In the genomic region with DNA sequence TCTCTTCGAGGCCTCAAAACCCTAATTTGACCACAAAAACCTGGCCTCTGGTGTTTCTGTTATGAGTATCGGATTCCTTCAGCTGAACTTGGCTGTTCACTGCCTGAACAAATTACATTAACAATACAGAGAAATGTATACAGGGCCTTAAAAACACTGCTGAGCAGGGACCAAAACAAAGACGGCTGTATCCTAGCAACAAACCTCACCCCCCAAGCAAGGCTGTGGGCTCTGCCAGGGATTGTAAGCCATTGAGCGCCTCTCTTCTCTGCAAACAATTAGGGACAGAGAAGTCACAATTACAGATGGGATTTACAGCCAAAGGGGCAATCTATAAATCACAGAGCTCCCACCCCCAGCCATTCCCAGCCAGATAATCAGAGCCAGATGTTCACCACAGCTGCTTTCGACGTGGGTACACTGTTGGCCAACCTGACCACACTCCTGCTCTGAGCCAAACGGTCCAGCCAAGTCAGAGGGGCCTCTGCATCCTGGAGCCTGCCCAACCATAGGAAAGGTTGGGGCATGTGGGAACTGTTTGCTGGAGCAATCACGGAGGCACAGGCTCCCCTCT, we compare ENCODE assay signal across 9 mouse cellular contexts.
DNase-seq lines count a peak whose midpoint lies in the region; ATAC-seq lines count a peak whose summit lies in the region.
"Had no signal": no experiment of that assay in that cellular context is flagged by ENCODE, and none has a peak within 500 bp of the region (broad histone marks: within the 10 kb centered on the region; RNA-seq: fewer than 3 reads in every experiment).

No protein-coding gene starts in this region.

- 21% methylated on average over 8 of the region's 8 CpGs for WGBS in lung, embryonic 16.5 days
- WGBS in forebrain, embryonic 14.5 days = 3% methylated on average over 8 of the region's 8 CpGs
- 6% methylated on average over 8 of the region's 8 CpGs for WGBS in neural tube, embryonic 15.5 days

- ATAC-seq in lung, embryonic 16.5 days (ENCODE audit: low read depth) = peak; percentile 73
- ATAC-seq in forebrain, embryonic 14.5 days = peak; percentile 93
- ATAC-seq in neural tube, embryonic 15.5 days (ENCODE audit: low FRiP score) = peak; percentile 90
- no peak for ATAC-seq in granulocyte monocyte progenitor cell, adult 5-6 weeks (replicated peaks; ENCODE audit: poor library complexity, severe bottlenecking)

- H3K27me3 ChIP-seq in lung, embryonic 16.5 days (ENCODE audit: control insufficient read depth, insufficient read depth, low read depth, low read length) = no peaks in the 10 kb centered on the region
- H3K27me3 ChIP-seq in forebrain, embryonic 14.5 days (replicated peaks; ENCODE audit: control insufficient read depth, insufficient read depth, low read length) = no peaks in the 10 kb centered on the region
- no peaks in the 10 kb centered on the region for H3K27me3 ChIP-seq in neural tube, embryonic 15.5 days (replicated peaks)

- intact Hi-C loops in left cerebral cortex, postnatal 14 days (cut with DNase I) = no loop called here

- no peak overlapping the region for H3K4me3 ChIP-seq in lung, embryonic 16.5 days (ENCODE audit: low read length)
- H3K4me3 ChIP-seq in forebrain, embryonic 14.5 days (ENCODE audit: low read depth, low read length) = no peak overlapping the region
- H3K4me3 ChIP-seq in neural tube, embryonic 15.5 days (replicated peaks) = no peak overlapping the region
- H3K4me3 ChIP-seq: left cerebral cortex, adult 2 months had no signal

- no peak overlapping the region for H3K4me2 ChIP-seq in lung, embryonic 16.5 days (ENCODE audit: low read depth, low read length)
- H3K4me2 ChIP-seq in forebrain, embryonic 14.5 days (ENCODE audit: low read length) = peak overlapping the region; percentile 10; the same call in 1 of the 2 replicates
- H3K4me2 ChIP-seq in neural tube, embryonic 15.5 days = no peak overlapping the region; the same call in 1 of the 2 replicates

- no peaks in the 10 kb centered on the region for H3K9me3 ChIP-seq in lung, embryonic 16.5 days (ENCODE audit: control insufficient read depth, low read length)
- H3K9me3 ChIP-seq in forebrain, embryonic 14.5 days (replicated peaks; ENCODE audit: control insufficient read depth, low read length) = no peaks in the 10 kb centered on the region
- no peaks in the 10 kb centered on the region for H3K9me3 ChIP-seq in neural tube, embryonic 15.5 days (replicated peaks)

- H3K9ac ChIP-seq in lung, embryonic 16.5 days (ENCODE audit: low read length) = no peak overlapping the region
- H3K9ac ChIP-seq in forebrain, embryonic 14.5 days (ENCODE audit: low read length) = no peak overlapping the region
- no peak overlapping the region for H3K9ac ChIP-seq in neural tube, embryonic 15.5 days (replicated peaks)

- DNase-seq in lung, adult 18-20 months = no peak
- peak; percentile 92 for DNase-seq in forebrain, embryonic 14.5 days (ENCODE audit: low spot score)
- DNase-seq in left cerebral cortex, postnatal 14 days (ENCODE audit: low spot score in 2 of 2) = peak; percentile 39 to 48
- DNase-seq in adrenal gland, postnatal 14 days = no peak
- DNase-seq in heart, adult 18-20 months = no peak

- peaks cover 34% of the 10 kb centered on the region for H3K4me1 ChIP-seq in lung, embryonic 16.5 days (replicated peaks; ENCODE audit: control insufficient read depth, insufficient read depth, low read length)
- H3K4me1 ChIP-seq in forebrain, embryonic 14.5 days (ENCODE audit: control insufficient read depth, insufficient read depth, low read length) = peaks cover 29% of the 10 kb centered on the region
- peaks cover 35% of the 10 kb centered on the region for H3K4me1 ChIP-seq in neural tube, embryonic 15.5 days

- H3K36me3 ChIP-seq in lung, embryonic 16.5 days (ENCODE audit: control insufficient read depth, insufficient read depth, low read length) = no peaks in the 10 kb centered on the region
- H3K36me3 ChIP-seq in forebrain, embryonic 14.5 days (ENCODE audit: control insufficient read depth, insufficient read depth, low read length) = no peaks in the 10 kb centered on the region
- no peaks in the 10 kb centered on the region for H3K36me3 ChIP-seq in neural tube, embryonic 15.5 days

- H3K27ac ChIP-seq in lung, embryonic 16.5 days (ENCODE audit: low read length) = peak overlapping the region; percentile 71
- H3K27ac ChIP-seq in forebrain, embryonic 14.5 days (ENCODE audit: low read depth, low read length) = peak overlapping the region; percentile 74
- H3K27ac ChIP-seq in neural tube, embryonic 15.5 days (replicated peaks) = peak overlapping the region; percentile 77
- H3K27ac ChIP-seq: left cerebral cortex, adult 2 months had no signal

Comparison
In these comparisons a context has a peak if more than half of its experiments do, and no peak if none do; other contexts are left out.
1. DNase-seq: peak in forebrain, embryonic 14.5 days (single experiment) and left cerebral cortex, postnatal 14 days (2 of 2); none in lung, adult 18-20 months (0 of 2), adrenal gland, postnatal 14 days (single experiment) and heart, adult 18-20 months (0 of 2).
2. Peak in every context shown above with its lines, with median percentiles within 50 percentile points of each other: H3K27ac ChIP-seq.